Mouse (Mus musculus) left cerebral cortex, postnatal 14 days (tissue): ENCODE measurements at regions not wholly inside any gene's neighbourhood (a gene's known extent, or its start where the extent isn't known, plus 50 kb on each side); places are given as distances from the start of the nearest gene placed in this dataset.
A peak's percentile ranks its signal among the peaks of the same experiment; 100 is the strongest.

Source experiments
- DNase-seq, 2 experiments: peaks; one replicate each; pipeline ENCODE4 v3.0.0; 2021 to 2022; ENCODE audit warnings: low spot score in 2 of 2, mixed read lengths in 1 of 2
- intact Hi-C: fragments of 180-260 bp; cut with DNase I; formaldehyde crosslinking; loops from one replicate; pipeline ENCODE4 v1.15.1; 2025

DNA sequence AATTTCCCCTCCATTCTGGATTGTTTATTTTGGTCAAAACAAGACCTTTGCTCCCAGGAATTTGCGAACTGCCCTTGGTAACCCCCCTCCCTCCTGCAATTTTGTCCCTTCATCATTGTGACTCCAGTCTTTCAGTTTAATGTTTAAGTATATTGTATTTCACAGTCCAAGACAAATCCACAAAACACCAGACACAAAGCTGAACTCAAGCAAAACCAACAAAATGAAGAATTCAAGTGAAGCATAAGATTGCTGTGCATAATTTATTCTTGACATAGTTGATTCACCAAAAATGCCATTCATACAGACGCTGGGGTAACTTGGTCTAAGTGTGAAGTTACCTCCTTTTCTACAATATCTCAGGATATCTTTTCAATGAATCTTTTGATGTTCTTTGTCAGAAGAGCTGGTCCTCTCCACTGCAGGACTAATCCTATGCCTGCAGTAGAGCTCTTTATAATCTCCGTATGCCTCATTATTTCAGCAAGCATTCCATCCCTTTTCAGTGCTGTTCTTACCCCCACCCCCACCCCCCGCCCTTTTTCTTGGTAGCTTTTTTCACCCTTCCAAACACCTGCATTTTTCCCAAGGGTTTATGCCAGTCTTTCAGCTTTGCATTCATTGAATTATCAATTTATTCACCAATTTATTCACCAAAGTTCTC, 265.4 kb downstream of the Cd109 start:
- DNase-seq: no peak
- intact Hi-C loops: no loop called here

DNA sequence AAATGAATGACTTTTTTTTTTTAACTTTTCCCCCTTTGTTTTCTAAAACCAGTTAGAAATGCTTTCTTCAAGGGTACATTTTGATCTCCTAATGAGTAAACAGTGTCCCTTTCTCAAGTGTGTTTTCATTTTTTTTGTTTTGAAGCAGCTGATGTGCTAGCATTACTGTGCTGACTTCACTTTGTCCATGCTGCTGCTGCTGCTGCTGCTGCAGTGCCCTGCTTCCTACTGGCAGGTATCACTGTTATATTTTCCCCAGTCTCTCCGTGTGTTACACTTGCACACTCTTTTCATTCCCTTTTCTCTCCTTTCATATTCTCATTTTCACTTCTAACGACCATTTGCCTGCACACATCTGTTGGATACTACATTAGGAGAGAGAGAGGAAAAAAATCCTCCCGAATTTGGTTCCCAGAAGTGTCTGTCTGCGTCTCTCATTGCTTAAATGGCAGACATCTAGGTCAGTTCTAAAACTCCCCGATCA, 266.0 kb downstream of the Cd109 start:
- intact Hi-C loops: no loop called here

DNA sequence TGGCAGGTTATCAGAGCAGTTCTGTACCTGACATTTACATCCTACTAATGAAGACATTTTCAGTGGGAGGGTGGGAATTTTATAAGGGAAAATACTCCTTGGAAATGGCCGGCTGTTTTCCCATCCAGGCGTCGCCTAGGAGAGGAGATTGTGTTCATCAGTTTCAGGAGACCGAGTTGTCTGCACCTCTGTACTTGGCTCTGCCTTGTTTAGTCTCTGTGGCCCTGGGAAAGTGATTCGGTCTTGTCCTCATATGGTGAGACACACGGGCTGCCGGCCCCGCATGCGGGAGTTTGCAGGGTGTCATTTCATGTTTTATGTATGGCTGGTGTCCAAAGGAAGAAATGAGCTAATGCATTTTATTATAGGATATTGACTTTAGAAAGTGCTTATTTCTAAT, 287.9 kb downstream of the Cd109 start:
- intact Hi-C loops: no loop called here
- DNase-seq: no peak

More for the DNA sequence above, 266.0 kb downstream of the Cd109 start:
- no peak for DNase-seq

DNA sequence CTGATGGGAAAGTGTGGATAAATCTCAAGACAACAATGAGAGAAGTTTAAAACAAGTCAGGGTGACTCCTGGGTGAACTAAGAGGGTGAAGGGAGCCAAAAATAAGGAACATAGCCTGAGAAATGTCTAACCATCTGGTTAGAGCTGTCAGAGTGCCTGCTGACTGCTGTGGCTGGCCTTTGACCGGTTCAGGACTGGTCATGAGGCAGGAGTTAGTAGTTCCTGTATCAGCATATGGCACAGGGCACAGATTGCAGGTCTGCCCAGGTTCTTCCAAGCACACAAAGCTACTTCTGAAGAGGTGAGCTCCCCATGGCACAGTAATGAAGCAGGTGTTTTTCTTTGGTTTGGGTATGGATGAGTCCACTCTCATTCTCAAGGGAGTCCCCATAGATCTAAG, 302.0 kb downstream of the Cd109 start:
- intact Hi-C loops: no loop called here
- DNase-seq: no peak

DNA sequence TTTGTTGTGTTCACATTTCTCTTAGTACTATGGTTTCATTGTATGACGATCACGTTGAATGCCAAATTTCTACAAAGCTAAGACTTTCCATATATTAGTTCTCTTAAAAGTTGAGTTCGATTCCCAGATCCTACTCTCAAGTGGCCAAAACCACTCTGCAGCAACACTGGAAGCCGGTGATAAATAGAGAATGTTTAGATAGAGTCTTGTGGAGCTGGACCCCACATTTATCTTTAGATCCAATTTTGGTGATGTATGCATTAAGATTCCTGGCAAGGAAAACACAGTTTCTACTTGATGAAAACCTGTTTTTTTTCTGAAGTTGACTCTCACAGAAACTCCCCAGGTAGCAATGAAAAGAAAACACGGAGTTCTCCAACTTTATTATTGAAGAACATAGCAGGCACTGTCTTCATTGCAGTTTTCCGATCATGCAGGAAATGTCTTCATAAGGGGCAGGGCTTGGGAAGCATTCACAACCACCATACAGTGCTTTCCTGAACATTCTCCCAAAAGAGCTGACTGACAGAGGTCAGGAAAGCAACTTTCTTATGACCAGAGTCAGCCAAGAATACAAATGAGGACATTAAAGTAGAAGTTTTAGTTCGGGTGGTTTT, 310.7 kb downstream of the Cd109 start:
- intact Hi-C loops: no loop called here
- no peak for DNase-seq

DNA sequence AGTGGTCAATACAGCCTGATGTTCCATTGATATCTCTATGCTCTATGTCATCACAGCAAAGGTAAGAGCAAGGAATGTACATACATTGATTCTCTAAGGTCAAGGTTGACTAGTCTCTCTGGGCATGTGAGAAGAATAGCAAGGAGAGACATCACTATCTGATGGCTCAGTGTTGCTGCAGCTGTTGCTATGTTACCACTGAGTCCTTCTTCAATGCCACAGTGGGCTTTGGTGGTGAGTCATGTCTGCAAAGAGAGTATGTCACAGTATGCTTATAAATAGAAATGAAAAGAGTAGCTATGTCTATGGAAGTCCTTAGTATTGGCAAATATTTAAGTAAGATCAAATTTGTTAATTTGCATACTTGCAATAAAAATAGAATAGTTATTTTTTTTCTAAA, 326.3 kb downstream of the Cd109 start:
- DNase-seq: peak; percentile 10 to 41
- intact Hi-C loops: no loop called here

DNA sequence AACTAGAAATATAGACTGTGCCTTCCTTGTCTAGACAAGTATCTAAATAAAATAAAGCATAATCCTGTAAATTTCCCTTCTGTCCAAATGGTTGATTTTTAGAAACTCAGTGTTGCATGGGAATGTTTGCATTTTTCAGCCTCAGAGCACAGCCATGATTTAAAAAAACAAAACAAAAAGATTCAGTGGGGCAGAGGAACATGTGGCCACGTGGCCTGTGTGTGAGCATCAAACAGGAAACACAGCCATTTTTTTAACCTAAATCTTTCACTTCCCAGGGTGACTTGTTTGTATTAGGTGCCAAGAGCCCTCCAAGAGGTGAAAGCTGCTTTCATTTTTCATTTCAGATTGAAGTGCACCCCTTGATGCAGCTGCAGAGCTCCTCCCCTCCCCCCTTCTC, 349.5 kb downstream of the Cd109 start:
- intact Hi-C loops: no loop called here
- no peak for DNase-seq

DNA sequence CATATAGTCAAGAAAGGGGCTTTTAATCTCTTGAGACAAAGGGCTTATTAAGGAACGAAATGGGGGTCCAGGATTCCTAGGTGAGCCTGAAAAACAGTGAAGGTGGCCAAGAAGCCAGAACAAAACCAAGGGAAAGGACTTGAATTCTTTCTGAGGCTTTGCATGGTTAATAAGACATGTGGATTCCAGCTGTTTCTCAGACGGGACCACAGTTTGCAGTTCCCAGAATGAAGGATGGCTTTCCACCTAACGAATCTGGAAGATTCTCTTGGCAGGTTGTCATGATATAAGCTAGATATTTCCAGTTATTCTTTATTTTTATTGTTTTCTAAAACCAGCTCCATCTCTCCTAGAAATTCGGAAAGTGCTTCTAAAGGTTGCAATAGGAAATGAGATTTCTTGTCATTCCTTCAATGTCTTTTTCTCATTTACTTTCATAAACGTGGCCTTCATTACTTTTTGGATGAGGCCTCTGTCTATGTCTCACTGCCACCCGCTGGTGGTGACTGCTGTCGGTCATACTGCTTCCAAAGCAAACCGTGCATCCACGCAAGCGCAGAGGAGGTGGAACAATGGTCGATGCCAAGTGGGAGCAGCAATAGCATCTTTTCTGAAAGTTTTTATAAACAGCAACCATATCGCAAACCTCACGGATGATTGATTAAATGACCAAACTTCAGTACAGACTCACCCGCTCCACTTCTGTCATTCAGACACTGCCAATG, 350.0 kb downstream of the Cd109 start:
- no peak for DNase-seq
- intact Hi-C loops: no loop called here

DNA sequence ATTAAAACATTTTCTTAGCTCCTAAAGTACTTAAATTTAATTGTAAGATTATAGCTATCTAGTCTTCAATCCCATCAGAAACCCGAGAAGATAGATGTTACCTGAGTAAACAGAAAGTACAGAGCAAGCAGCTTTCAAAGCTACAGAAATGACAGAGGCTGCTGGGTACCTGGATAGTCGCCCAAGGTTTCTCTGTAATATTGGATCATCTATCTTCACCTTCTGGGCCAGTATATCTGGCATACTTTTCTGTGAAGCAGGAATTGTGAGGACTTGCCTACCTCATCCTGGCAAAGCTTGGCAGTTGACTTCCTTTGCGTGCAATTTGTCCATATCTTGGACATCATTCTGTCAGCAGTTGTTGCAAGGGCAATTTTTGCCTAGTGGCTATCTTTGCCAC, 356.4 kb downstream of the Cd109 start:
- intact Hi-C loops: no loop called here
- DNase-seq: no peak

DNA sequence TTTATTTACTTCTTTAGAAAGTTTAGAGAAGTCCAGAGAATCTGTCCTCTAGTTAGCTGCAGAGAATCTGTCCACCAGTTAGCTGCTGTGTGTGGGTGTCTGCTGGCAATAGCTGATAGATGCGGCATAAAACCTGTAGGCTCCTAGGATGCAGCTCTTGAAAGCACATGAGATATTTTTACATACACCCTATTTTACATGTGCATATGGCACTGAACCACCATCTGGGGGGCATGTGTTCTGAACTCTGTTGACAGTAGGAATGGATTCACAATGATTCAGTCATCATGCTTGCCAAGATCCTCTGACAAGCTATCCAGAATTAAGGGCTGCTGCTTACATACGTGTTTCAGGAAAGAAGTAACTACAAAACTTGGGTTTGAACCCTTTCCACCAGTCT, 368.4 kb downstream of the Cd109 start:
- intact Hi-C loops: no loop called here
- peak; percentile 27 to 40 for DNase-seq

DNA sequence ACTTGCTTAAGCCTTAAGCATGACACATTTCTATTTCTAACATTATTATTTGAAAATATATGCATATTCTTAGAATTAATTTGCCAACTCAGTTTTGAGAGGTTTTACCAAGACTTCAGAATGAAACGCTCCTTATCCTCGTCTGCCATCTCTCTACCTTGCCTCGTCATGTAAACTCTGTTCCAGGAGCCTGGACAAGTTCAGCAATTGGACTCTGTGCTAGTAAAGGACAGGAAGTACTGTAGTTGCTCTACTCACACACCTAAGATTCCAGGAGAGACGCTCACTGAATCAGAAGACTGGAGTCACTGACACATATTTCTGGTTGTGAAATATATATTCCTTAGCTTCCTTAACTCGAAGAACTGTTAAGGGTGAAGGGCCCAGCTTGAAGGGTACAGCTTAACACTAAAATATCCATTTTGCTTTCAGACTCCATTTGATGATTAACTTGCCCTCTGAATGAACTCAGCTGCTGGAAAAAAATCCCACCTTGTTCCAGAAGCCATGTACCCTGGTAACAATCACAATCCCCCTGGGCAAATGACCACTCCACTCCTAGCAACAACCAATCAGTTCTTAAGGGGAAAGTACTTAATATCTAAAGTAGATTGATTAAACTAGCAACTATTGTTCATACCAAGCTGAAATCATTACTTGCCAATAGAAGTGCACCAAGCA, 370.0 kb downstream of the Cd109 start:
- intact Hi-C loops: no loop called here
- DNase-seq: no peak

DNA sequence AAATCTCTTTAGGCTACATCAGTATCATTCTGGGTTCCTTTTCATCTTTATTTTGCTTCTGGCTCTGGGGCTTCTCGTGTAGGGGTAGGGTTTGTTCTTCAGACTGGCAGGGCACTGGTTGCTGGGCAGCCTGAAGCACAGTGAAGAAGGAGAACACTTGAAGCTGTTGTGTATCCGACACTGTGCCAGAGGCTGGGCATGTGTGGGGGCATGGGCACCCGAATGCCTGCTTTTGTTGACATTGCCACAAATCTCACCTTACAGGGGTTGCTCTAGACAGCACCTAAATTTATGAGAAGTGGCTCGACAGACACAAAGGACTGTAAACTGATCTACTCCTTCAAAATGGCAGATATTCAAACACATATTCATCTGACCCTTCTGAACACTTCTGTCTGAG, 376.0 kb downstream of the Cd109 start:
- intact Hi-C loops: no loop called here
- no peak for DNase-seq

DNA sequence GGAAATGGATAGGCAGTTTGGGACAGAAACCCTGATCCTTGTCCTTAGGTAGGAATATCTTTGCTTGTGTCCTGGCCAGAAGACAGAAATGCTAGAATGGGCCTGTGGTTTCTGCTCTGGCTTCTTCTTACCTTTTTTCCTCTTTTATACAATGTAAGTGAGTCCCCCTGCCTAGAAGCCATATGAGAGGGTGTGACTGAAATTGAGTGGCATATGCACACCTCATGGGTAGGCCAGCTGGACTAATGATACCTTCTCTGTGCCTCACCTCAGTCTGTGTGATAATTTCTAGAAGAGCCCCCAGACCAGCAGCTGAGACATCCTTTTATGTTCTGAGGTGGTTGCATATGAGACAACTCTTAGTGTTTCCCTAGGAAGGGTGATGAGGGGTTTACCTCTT, 385.7 kb downstream of the Cd109 start:
- intact Hi-C loops: no loop called here
- no peak for DNase-seq

DNA sequence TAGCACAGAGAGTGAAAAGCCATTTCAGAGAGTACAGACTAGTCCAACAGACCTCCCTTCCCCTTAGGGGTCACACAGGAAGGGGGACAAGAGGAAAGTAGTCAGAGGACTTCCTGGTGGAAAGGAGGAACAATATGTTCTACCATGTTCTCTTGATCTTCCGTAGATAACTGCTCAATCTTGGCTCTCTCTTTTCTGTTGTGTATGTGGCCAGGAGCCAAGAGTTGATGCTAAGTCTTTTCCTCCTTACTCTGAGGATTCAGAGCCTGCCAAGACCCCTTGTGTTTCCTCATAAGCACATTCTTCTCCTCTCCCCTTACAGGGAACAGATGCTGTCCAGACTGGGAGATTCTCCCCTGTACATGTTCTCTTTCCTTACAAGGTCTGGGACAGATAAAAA, 386.6 kb downstream of the Cd109 start:
- intact Hi-C loops: no loop called here
- DNase-seq: no peak

DNA sequence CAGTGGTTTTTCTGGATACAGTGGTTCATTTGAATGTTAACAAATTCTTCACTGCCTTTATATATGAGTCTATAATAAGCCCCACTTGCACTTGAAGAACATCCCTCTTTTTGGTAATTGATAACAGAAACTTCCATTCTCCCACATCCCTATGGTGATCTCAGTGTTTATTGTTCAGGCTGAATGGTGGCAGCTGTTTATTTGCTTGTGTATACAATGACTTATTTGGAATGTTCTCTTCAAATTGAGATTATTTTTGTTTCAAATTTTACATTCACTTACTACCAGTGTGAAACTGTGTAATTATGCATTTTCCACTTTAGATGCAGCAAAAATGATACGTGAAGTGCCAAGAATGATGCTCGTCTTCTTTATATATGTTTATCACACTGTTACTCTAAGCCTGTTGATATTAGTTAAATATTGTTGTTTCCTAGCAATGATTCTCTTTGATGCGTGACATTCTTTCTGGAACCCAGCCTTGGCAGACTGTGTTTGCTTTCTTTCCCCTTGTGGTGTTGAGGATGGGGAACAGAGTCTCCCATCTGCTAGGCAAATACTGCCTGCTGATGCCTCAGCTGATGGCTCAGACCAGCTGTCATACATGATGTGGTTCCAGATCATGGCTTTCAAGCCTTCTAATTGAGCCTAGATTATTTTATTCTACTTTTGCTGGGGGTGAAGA, 389.1 kb downstream of the Cd109 start:
- DNase-seq: peak in 1 of 2 experiments; percentile 7
- intact Hi-C loops: no loop called here

DNA sequence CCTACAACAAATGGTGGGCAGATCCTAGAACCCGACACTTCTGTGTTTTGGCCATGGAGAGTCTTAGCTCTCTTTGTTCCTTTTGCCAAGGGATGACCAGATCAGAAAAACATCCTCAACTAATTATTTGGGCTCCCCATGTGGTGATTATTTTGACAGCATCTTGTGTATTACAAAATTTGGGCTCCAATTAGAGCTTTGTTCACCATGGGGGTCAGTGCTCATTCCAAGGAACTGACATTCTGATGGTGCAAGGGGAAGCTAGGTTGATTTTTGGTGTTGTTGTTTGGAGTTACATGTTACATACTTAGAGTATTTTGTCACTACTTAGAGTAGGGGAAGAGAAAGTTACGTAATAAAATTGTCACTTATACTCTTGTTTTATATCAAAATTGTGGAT, 406.9 kb downstream of the Cd109 start:
- DNase-seq: no peak
- intact Hi-C loops: no loop called here

DNA sequence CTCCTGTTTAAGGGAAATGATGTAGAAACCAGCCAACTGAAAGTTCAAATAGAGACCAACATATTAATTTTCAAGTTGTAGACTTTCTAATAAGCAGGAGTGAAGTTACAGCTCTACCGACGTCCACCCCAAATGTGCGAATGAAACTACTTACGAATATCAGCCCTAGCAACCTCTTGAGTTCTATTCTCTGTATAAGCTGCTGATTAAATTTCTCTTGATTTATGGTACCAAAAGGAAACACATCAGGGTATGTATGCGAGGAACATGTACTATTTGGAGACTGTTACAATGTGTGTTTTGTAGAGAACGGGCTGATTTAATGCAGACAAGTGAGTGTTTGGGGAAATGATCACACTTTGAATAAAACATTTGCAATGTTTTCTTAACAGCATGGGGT, 412.9 kb downstream of the Cd109 start:
- intact Hi-C loops: no loop called here
- no peak for DNase-seq

DNA sequence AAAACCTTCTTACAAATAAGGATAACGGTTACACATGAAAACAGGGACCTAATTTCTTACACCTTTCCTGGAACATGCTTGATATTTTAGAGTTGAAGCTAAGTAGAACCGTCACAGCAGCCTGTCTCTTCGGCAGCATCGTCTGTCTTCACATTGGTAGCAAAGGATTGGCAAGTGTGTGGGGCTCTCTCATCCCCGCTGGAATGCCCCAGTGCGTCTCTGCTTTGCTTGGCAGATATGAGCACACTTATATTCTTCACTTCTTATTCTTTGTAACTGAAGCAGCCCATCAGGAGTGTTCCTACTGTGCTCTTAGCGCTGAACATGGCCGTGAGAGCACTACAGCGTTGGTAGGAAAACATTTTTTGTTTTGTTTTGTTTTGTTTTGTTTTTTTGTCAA, 414.1 kb downstream of the Cd109 start:
- intact Hi-C loops: no loop called here

DNA sequence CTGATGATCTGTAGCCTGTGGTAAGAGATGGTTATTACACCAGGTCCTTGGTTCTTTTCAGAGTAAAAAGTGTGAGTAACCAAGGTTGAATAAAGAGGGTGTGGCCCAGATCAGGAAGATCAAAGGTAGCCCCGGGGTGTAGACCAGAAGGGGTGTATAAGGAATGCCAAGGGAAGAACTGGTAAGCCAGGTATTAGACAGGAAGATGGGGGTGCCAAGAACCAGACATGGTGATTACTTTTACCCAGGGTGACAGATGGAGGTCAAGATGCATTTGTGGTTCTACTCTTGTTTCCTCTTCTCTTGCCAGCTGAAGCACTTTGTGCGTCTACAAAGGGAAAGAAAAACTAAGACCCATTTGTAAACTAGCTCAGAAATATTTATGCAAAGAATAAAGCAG, 420.3 kb downstream of the Cd109 start:
- DNase-seq: no peak
- intact Hi-C loops: no loop called here

More for the DNA sequence above, 414.1 kb downstream of the Cd109 start:
- DNase-seq: no peak

DNA sequence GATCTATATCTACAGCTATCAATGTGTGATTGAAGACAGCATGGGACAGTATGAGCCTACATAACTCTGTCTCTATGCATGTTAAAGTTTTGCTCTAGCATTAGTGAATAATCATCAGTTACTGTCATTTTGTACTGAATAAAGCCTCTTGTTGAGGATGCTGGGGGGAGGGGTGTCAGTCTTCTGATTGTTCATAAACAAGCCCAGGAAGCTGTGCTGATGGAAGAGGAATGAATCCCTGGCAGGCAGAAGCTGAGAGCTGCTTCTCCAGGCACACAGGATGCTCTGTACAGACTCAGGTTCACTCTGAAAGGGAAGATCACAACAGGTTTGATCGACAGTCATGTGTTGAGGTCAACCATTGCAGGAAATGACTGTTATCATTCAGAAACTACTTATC, 421.7 kb downstream of the Cd109 start:
- intact Hi-C loops: no loop called here
- peak in 1 of 2 experiments; percentile 2 for DNase-seq
